Comparison of ENCODE assay signal across 9 mouse cellular contexts in genomic region chr5:122146609-122147008, GRCm38 (mm10). TPM values are rescaled to one million over a fixed set of nuclear protein-coding genes. Genes with fewer than 3 reads are reported as not detected.
A peak's percentile ranks its signal among the peaks of the same experiment; 100 is the strongest.
DNase-seq lines count a peak whose midpoint lies in the region; ATAC-seq lines count a peak whose summit lies in the region.
"Had no signal": no experiment of that assay in that cellular context is flagged by ENCODE, and none has a peak within 500 bp of the region (broad histone marks: within the 10 kb centered on the region; RNA-seq: fewer than 3 reads in every experiment).

No protein-coding gene starts in this region.

- H3K9me3 ChIP-seq in liver, embryonic 11.5 days (ENCODE audit: control insufficient read depth, low read length), result no peaks in the 10 kb centered on the region
- H3K9me3 ChIP-seq in embryonic facial prominence, embryonic 12.5 days, result no peaks in the 10 kb centered on the region
- no peaks in the 10 kb centered on the region for H3K9me3 ChIP-seq in intestine, embryonic 14.5 days (ENCODE audit: control insufficient read depth, low read length)
- no peaks in the 10 kb centered on the region for H3K9me3 ChIP-seq in neural tube, embryonic 15.5 days (replicated peaks)

- no peak for DNase-seq in liver, embryonic 11.5 days (ENCODE audit: low spot score)
- no peak for DNase-seq in liver
- no peak for DNase-seq in intestine, embryonic 14.5 days (ENCODE audit: low spot score)
- DNase-seq in retina, postnatal 1 day, result no peak
- no peak for DNase-seq in lung, postnatal 25 days (ENCODE audit: low spot score)
- DNase-seq: layer of hippocampus, postnatal 36 days had no signal

- H3K27me3 ChIP-seq in liver, embryonic 11.5 days (replicated peaks; ENCODE audit: control insufficient read depth, insufficient read depth, low read length), result no peaks in the 10 kb centered on the region
- H3K27me3 ChIP-seq in embryonic facial prominence, embryonic 12.5 days, result no peaks in the 10 kb centered on the region
- no peaks in the 10 kb centered on the region for H3K27me3 ChIP-seq in intestine, embryonic 14.5 days (replicated peaks; ENCODE audit: control insufficient read depth, insufficient read depth, low read length)
- no peaks in the 10 kb centered on the region for H3K27me3 ChIP-seq in neural tube, embryonic 15.5 days (replicated peaks)

- H3K9ac ChIP-seq in liver, embryonic 11.5 days (ENCODE audit: low read depth, low read length), result no peak overlapping the region
- no peak overlapping the region; the same call in 1 of the 2 replicates for H3K9ac ChIP-seq in embryonic facial prominence, embryonic 12.5 days
- no peak overlapping the region for H3K9ac ChIP-seq in intestine, embryonic 14.5 days (ENCODE audit: low read length)
- H3K9ac ChIP-seq in neural tube, embryonic 15.5 days (replicated peaks), result no peak overlapping the region

- peak overlapping the region; percentile 84; the same call in 1 of the 2 replicates for H3K27ac ChIP-seq in liver, embryonic 11.5 days (ENCODE audit: low read depth, low read length)
- peak overlapping the region; percentile 89 for H3K27ac ChIP-seq in embryonic facial prominence, embryonic 12.5 days
- peak overlapping the region; percentile 81; the same call in 1 of the 2 replicates for H3K27ac ChIP-seq in intestine, embryonic 14.5 days (ENCODE audit: low read depth)
- peak overlapping the region; percentile 61 for H3K27ac ChIP-seq in neural tube, embryonic 15.5 days (replicated peaks)

- ATAC-seq in liver, embryonic 11.5 days (replicated peaks; ENCODE audit: low FRiP score), result no peak
- peak; percentile 67; the same call in 1 of the 2 replicates for ATAC-seq in embryonic facial prominence, embryonic 12.5 days (ENCODE audit: insufficient number of reproducible peaks, insufficient read depth, low FRiP score, low TSS enrichment)
- ATAC-seq in intestine, embryonic 14.5 days (replicated peaks; ENCODE audit: low FRiP score, low TSS enrichment, low read depth), result no peak
- ATAC-seq in neural tube, embryonic 15.5 days (ENCODE audit: low FRiP score), result no peak
- ATAC-seq: activated CD4-positive, CD25-positive, alpha-beta regulatory T cell, adult 4 months had no signal

- H3K4me1 ChIP-seq in liver, embryonic 11.5 days (replicated peaks; ENCODE audit: control insufficient read depth, insufficient read depth, low read length), result peaks cover 8% of the 10 kb centered on the region
- peaks cover 8% of the 10 kb centered on the region for H3K4me1 ChIP-seq in embryonic facial prominence, embryonic 12.5 days
- peaks cover 6% of the 10 kb centered on the region; the same call in 1 of the 2 replicates for H3K4me1 ChIP-seq in intestine, embryonic 14.5 days (replicated peaks; ENCODE audit: control insufficient read depth, insufficient read depth, low read length)
- peaks cover 7% of the 10 kb centered on the region for H3K4me1 ChIP-seq in neural tube, embryonic 15.5 days

- no peak overlapping the region; the same call in 1 of the 2 replicates for H3K4me2 ChIP-seq in liver, embryonic 11.5 days
- peak overlapping the region; percentile 30 for H3K4me2 ChIP-seq in embryonic facial prominence, embryonic 12.5 days (replicated peaks)
- H3K4me2 ChIP-seq in intestine, embryonic 14.5 days (ENCODE audit: low read length), result peak overlapping the region; percentile 18; the same call in 1 of the 2 replicates
- H3K4me2 ChIP-seq in neural tube, embryonic 15.5 days, result no peak overlapping the region

- H3K4me3 ChIP-seq in liver, embryonic 11.5 days (ENCODE audit: low read depth, low read length), result no peak overlapping the region
- H3K4me3 ChIP-seq in embryonic facial prominence, embryonic 12.5 days, result no peak overlapping the region
- H3K4me3 ChIP-seq in intestine, embryonic 14.5 days (ENCODE audit: low read depth, low read length), result no peak overlapping the region
- no peak overlapping the region for H3K4me3 ChIP-seq in neural tube, embryonic 15.5 days (replicated peaks)

- H3K36me3 ChIP-seq in liver, embryonic 11.5 days (ENCODE audit: control insufficient read depth, insufficient read depth, low read length), result no peaks in the 10 kb centered on the region
- no peaks in the 10 kb centered on the region for H3K36me3 ChIP-seq in embryonic facial prominence, embryonic 12.5 days
- H3K36me3 ChIP-seq in intestine, embryonic 14.5 days (ENCODE audit: control insufficient read depth, insufficient read depth, low read length), result no peaks in the 10 kb centered on the region
- H3K36me3 ChIP-seq in neural tube, embryonic 15.5 days, result no peaks in the 10 kb centered on the region

RNA-seq across cellular contexts. Expression of gene Ccdc63, which starts 6.0 kb away (rescaled TPM):
- polyA plus RNA-seq in liver, embryonic 11.5 days (2014; fragmentation: Nextera tagmentation; extraction: Ambion mirVana), result 0.32 and 0.39 TPM in 2 replicates
- polyA plus RNA-seq in embryonic facial prominence, embryonic 12.5 days (2016; fragmentation: Nextera tagmentation; extraction: Ambion mirVana), result not detected in 2 replicates
- 0.32 TPM in 1 of 2 replicates, not detected in the other for polyA plus RNA-seq in intestine, embryonic 14.5 days (2014; fragmentation: Nextera tagmentation; extraction: Ambion mirVana)
- polyA plus RNA-seq in neural tube, embryonic 15.5 days (2015; fragmentation: Nextera tagmentation; extraction: Ambion mirVana), result 0.44 TPM in 1 of 2 replicates, not detected in the other

RNA-seq across cellular contexts. Expression of gene Ppp1cc, which starts 11.5 kb away (rescaled TPM):
- 276 and 285 TPM in 2 replicates for polyA plus RNA-seq in liver, embryonic 11.5 days (2014; fragmentation: Nextera tagmentation; extraction: Ambion mirVana)
- 307 and 312 TPM in 2 replicates for polyA plus RNA-seq in embryonic facial prominence, embryonic 12.5 days (2016; fragmentation: Nextera tagmentation; extraction: Ambion mirVana)
- 259 and 270 TPM in 2 replicates for polyA plus RNA-seq in intestine, embryonic 14.5 days (2014; fragmentation: Nextera tagmentation; extraction: Ambion mirVana)
- 184 and 200 TPM in 2 replicates for polyA plus RNA-seq in neural tube, embryonic 15.5 days (2015; fragmentation: Nextera tagmentation; extraction: Ambion mirVana)

RNA-seq across cellular contexts. Expression of gene Myl2, which starts 45.9 kb away (rescaled TPM):
- polyA plus RNA-seq in liver, embryonic 11.5 days (2014; fragmentation: Nextera tagmentation; extraction: Ambion mirVana), result 9.9 and 20.9 TPM in 2 replicates
- 0.52 and 2.4 TPM in 2 replicates for polyA plus RNA-seq in embryonic facial prominence, embryonic 12.5 days (2016; fragmentation: Nextera tagmentation; extraction: Ambion mirVana)
- not detected in 2 replicates for polyA plus RNA-seq in intestine, embryonic 14.5 days (2014; fragmentation: Nextera tagmentation; extraction: Ambion mirVana)
- polyA plus RNA-seq in neural tube, embryonic 15.5 days (2015; fragmentation: Nextera tagmentation; extraction: Ambion mirVana), result 1.8 and 4.7 TPM in 2 replicates
- polyA plus RNA-seq: activated CD4-positive, CD25-positive, alpha-beta regulatory T cell, adult 4 months had no signal

RNA-seq across cellular contexts. Expression of gene Hvcn1, which starts 60.0 kb away (rescaled TPM):
- 3.1 and 4.3 TPM in 2 replicates for polyA plus RNA-seq in liver, embryonic 11.5 days (2014; fragmentation: Nextera tagmentation; extraction: Ambion mirVana)
- 11.7 and 13.0 TPM in 2 replicates for polyA plus RNA-seq in embryonic facial prominence, embryonic 12.5 days (2016; fragmentation: Nextera tagmentation; extraction: Ambion mirVana)
- 4.7 and 6.7 TPM in 2 replicates for polyA plus RNA-seq in intestine, embryonic 14.5 days (2014; fragmentation: Nextera tagmentation; extraction: Ambion mirVana)
- polyA plus RNA-seq in neural tube, embryonic 15.5 days (2015; fragmentation: Nextera tagmentation; extraction: Ambion mirVana), result 1.3 and 4.1 TPM in 2 replicates

Comparison
In these comparisons a context has a peak if more than half of its experiments do, and no peak if none do; other contexts are left out.
1. H3K4me2 ChIP-seq: peak in embryonic facial prominence, embryonic 12.5 days (single experiment) and intestine, embryonic 14.5 days (single experiment); none in liver, embryonic 11.5 days (single experiment) and neural tube, embryonic 15.5 days (single experiment).
2. Peak in every context shown above with its lines, with median percentiles within 50 percentile points of each other: H3K27ac ChIP-seq.